Mouse (Mus musculus) cerebellum, adult 2 months (tissue): ENCODE results near the gene Vps13d. TPM values are rescaled to one million over a fixed set of nuclear protein-coding genes. Genes with fewer than 3 reads are reported as not detected.

Source experiments
- DNase-seq, 2 experiments: peaks; one replicate each; pipeline ENCODE4 v3.0.0; 2021
- H3K27ac ChIP-seq: fragments of 200-500 bp; 2 replicates; pipeline ENCODE4 v1.5.1; 2012; ENCODE audit warnings: low read length, control low read depth, inconsistent platforms; ENCODE audit not compliant: insufficient read depth
- H3K27me3 ChIP-seq: fragments of 200-500 bp; 2 replicates; pipeline ENCODE4 v1.6.1; 2012; ENCODE audit warnings: inconsistent platforms, mild to moderate bottlenecking, low read length, moderate library complexity; ENCODE audit not compliant: control insufficient read depth, insufficient read depth
- H3K4me1 ChIP-seq: fragments of 200-500 bp; 2 replicates; pipeline ENCODE4 v1.6.1; 2011; ENCODE audit warnings: low read length; ENCODE audit not compliant: control insufficient read depth, insufficient read depth
- H3K4me3 ChIP-seq: fragments of 200-500 bp; replicated peaks from 2 replicates; pipeline ENCODE3; 2011; ENCODE audit warnings: mild to moderate bottlenecking, low read depth, low read length, control low read depth; ENCODE audit not compliant: insufficient read depth
- CTCF ChIP-seq: fragments of 200-500 bp; IDR thresholded peaks from 2 replicates; pipeline ENCODE4 v1.5.1; 2011; ENCODE audit warnings: low read depth, mild to moderate bottlenecking, control low read depth, low read length, moderate library complexity, borderline replicate concordance; ENCODE audit not compliant: insufficient read depth
- POLR2A ChIP-seq: fragments of 200-500 bp; IDR thresholded peaks from 2 replicates; pipeline ENCODE4 v1.6.1; 2011; ENCODE audit warnings: low read length, control low read depth, borderline replicate concordance; ENCODE audit not compliant: insufficient read depth
- WGBS: fragments of 180-500 bp; shearing (Covaris S2); methylation state at CpG from one replicate; pipeline ENCODE4 v1.1.7; 2018; 5-methylcytosine and 5-hydroxymethylcytosine counted together
- polyA plus RNA-seq: library from polyadenylated mRNA; depleted of rRNA; stranded (reverse); fragments of >200 nt; gene quantifications from 2 replicates; pipeline ENCODE4 v1.2.3, GENCODE M21; 2012

The Vps13d gene
- polyA plus RNA-seq, 1 experiment: 51.9 TPM

DNA sequence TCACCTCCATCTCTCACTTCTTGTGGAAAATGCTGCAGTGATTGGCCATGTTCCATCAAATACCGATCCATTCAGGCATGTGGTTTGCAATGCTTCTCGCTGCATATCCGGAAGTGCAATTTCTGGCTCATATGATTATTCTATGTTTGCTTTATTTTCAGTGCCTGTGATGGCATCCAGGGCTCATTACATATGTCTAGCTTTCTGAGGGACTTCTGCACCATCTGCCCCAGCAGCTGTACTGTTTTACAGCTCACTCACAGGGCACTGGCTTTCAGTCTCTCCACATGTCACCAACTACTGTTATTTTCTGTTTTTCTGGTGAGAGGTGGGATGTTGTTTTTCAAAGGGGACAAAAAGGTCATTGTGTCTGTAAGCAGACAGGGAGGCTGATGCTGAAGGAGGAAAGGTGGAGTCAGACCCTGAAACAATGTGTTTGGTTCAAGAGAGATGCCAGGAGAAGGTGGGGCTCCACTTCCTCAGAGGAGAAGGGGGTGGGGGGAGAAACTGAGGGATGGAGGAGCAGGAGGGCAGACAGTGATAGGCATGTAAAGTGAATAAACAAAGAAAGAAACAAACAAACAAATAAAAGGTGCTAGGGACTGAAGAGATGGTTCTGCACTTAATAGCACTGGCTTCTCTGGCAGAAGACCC is 13.0 kb upstream of the Vps13d start:
- no peaks in the 10 kb centered on the region for H3K4me1 ChIP-seq
- DNase-seq: no peak
- H3K27me3 ChIP-seq: no peaks in the 10 kb centered on the region
- WGBS: 39% methylated on average over 3 of the region's 3 CpGs
- TF ChIP-seq POLR2A (no peak), CTCF (no peak)
- no peak overlapping the region for H3K4me3 ChIP-seq
- no peak overlapping the region; the same call in 1 of the 2 replicates for H3K27ac ChIP-seq

DNA sequence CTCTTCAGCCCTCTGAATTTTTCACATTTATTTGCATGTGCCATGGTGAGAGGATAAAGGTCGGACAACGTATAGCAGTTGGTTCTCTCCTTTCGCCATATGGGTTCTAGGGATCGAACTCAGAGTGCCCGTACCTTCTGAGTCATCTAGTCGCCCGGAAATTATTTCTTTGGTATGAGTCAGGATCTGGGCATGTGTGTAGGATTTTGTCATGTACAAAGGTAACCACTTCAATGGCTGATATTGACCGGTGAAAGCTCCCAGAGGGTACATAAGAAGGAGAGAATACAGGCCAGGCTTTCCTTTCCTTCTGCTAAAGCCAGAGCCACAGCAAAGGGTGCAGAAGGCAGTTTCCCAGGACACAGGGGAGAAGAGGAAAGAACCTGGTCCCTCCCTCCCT is 10.0 kb upstream of the Vps13d start:
- Histone ChIP-seq H3K4me3 (no peak overlapping the region), H3K4me1 (no peaks in the 10 kb centered on the region), H3K27ac (no peak overlapping the region), H3K27me3 (no peaks in the 10 kb centered on the region)
- 86% methylated on average over 8 of the region's 8 CpGs for WGBS
- no peak for TF ChIP-seq CTCF
- no peak for TF ChIP-seq POLR2A
- no peak for DNase-seq

DNA sequence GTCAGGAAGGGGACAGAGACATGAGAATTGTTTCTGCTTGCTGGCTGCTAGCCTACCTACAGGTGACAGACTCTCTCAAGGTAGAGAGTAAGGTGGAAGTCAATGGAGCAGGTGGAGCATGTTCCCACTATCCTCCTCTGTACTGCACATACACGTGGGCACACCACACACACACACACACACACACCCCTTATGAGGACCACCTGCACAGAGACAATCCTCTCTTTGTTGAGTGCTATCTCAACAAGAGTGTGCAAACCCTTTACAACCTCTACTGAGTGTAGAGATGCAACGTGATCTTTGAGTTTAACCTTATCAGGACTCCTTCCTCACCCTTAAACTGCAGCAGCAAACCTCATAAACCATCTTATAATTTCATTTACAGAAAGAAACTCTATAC is 8.5 kb upstream of the Vps13d start:
- Histone ChIP-seq H3K27ac (no peak overlapping the region), H3K4me3 (no peak overlapping the region), H3K4me1 (no peaks in the 10 kb centered on the region), H3K27me3 (no peaks in the 10 kb centered on the region)
- DNase-seq: no peak
- TF ChIP-seq POLR2A (no peak), CTCF (no peak)
- 68% methylated on average over 2 of the region's 2 CpGs for WGBS

DNA sequence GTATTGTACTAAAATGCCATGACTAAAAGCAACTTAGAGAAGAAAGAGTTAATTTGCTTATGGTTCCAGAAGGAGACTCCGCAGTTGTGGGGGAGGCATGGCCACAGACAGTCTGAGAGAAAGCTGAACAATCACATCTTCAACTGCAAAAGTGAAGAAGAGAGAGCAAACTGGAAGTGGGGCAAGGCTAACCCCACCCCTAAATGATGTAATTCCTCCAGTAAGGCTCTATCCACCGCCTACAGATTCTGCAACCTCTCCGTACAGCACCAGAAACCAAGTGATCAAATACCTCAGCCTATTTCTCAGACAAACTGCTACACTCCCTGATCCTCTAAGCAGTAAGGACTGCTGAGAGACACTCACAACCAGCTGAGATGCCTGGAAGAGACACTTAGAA is 6.6 kb upstream of the Vps13d start:
- H3K4me3 ChIP-seq: no peak overlapping the region
- no peaks in the 10 kb centered on the region for H3K4me1 ChIP-seq
- no peak overlapping the region for H3K27ac ChIP-seq
- 69% methylated on average over 3 of the region's 3 CpGs for WGBS
- TF ChIP-seq CTCF (no peak), POLR2A (no peak)
- DNase-seq: no peak
- no peaks in the 10 kb centered on the region for H3K27me3 ChIP-seq

- no peaks in the 10 kb centered on the region for H3K27me3 ChIP-seq
- H3K27ac ChIP-seq: no peak overlapping the region
- no peak for DNase-seq
- no peaks in the 10 kb centered on the region for H3K4me1 ChIP-seq
- TF ChIP-seq CTCF: no peak
- TF ChIP-seq POLR2A: no peak
- WGBS: 41% methylated on average over 11 of the region's 11 CpGs
- no peak overlapping the region for H3K4me3 ChIP-seq
These were observed 5.3 kb upstream of the Vps13d start for GRCm38 (mm10) chr4:145199982-145200699.

- TF ChIP-seq POLR2A (no peak), CTCF (no peak)
- Histone ChIP-seq H3K27ac (no peak overlapping the region), H3K4me1 (no peaks in the 10 kb centered on the region), H3K4me3 (no peak overlapping the region), H3K27me3 (no peaks in the 10 kb centered on the region)
- 84% methylated on average over 4 of the region's 4 CpGs for WGBS
- DNase-seq: no peak
These were observed 1.8 kb upstream of the Vps13d start for GRCm38 (mm10) chr4:145196586-145196985.

GRCm38 (mm10) chr4:145195172-145195571 is 367 bp upstream of the Vps13d start:
- Histone ChIP-seq H3K4me3 (no peak overlapping the region), H3K27me3 (no peaks in the 10 kb centered on the region), H3K4me1 (no peaks in the 10 kb centered on the region), H3K27ac (no peak overlapping the region)
- no peak for DNase-seq
- WGBS: 19% methylated on average over 5 of the region's 5 CpGs
- TF ChIP-seq POLR2A: no peak
- no peak for TF ChIP-seq CTCF

GRCm38 (mm10) chr4:145193991-145194511 is 754 bp downstream of the Vps13d start:
- H3K4me1 ChIP-seq: no peaks in the 10 kb centered on the region
- H3K27ac ChIP-seq: peak overlapping the region; percentile 8
- DNase-seq: peak; percentile 56 to 69
- H3K4me3 ChIP-seq: peak overlapping the region; percentile 82
- H3K27me3 ChIP-seq: no peaks in the 10 kb centered on the region
- TF ChIP-seq POLR2A (no peak), CTCF (no peak)
- WGBS: under 1% methylated on average over 10 of the region's 10 CpGs
